Comparison of ENCODE assay signal across 29 mouse cellular contexts in genomic region chr17:53557443-53557842, GRCm38 (mm10). TPM values are rescaled to one million over a fixed set of nuclear protein-coding genes. Genes with fewer than 3 reads are reported as not detected.
DNase-seq lines count a peak whose midpoint lies in the region; ATAC-seq and TF ChIP-seq lines count a peak whose summit lies in the region.
"Had no signal": no experiment of that assay in that cellular context is flagged by ENCODE, and none has a peak within 500 bp of the region (broad histone marks: within the 10 kb centered on the region; RNA-seq: fewer than 3 reads in every experiment).

No protein-coding gene starts in this region.

- no peak for TF ChIP-seq RAD21 in MEL (IDR thresholded peaks at IDR 0.05; ENCODE audit: low read depth, low read length)

- H3K9ac ChIP-seq in liver, embryonic 12.5 days, result no peak overlapping the region
- no peak overlapping the region for H3K9ac ChIP-seq in liver, postnatal 0 days (replicated peaks)
- H3K9ac ChIP-seq in ES-Bruce4 (ENCODE audit: low read depth, poor library complexity, severe bottlenecking), result no peak overlapping the region
- H3K9ac ChIP-seq in MEL (ENCODE audit: control insufficient read depth, low read depth, low read length, poor library complexity, severe bottlenecking), result no peak overlapping the region
- H3K9ac ChIP-seq: forebrain, embryonic 13.5 days; hindbrain, embryonic 13.5 days; intestine, embryonic 15.5 days had no signal

- H3K27me3 ChIP-seq in liver, embryonic 12.5 days (replicated peaks), result no peaks in the 10 kb centered on the region
- no peaks in the 10 kb centered on the region for H3K27me3 ChIP-seq in liver, postnatal 0 days (ENCODE audit: insufficient read depth, low read length)
- no peaks in the 10 kb centered on the region for H3K27me3 ChIP-seq in ES-Bruce4 (ENCODE audit: control insufficient read depth, insufficient read depth, low read length, poor library complexity, severe bottlenecking)
- no peaks in the 10 kb centered on the region for H3K27me3 ChIP-seq in MEL (ENCODE audit: control insufficient read depth in 1 of 2, insufficient read depth in 2 of 2, low read length in 2 of 2)
- H3K27me3 ChIP-seq: forebrain, embryonic 13.5 days; hindbrain, embryonic 13.5 days; intestine, embryonic 15.5 days; Patski had no signal

- TF ChIP-seq POLR2A in ES-Bruce4 (IDR thresholded peaks at IDR 0.05; ENCODE audit: insufficient read depth, low read length), result no peak
- no peak for TF ChIP-seq POLR2A in MEL (IDR thresholded peaks at IDR 0.05; ENCODE audit: control insufficient read depth in 1 of 2, insufficient read depth in 1 of 2, low read depth in 1 of 2, low read length in 2 of 2, poor library complexity in 1 of 2)

- H3K4me1 ChIP-seq in liver, embryonic 12.5 days, result peaks cover 43% of the 10 kb centered on the region
- H3K4me1 ChIP-seq in liver, postnatal 0 days (ENCODE audit: insufficient read depth), result no peaks in the 10 kb centered on the region
- H3K4me1 ChIP-seq in ES-Bruce4 (ENCODE audit: control insufficient read depth, insufficient read depth, low read length) (peaks cover 4% of the 10 kb centered on the region), MEL (ENCODE audit: control insufficient read depth in 1 of 2, insufficient read depth in 2 of 2, low read length in 2 of 2) (peaks cover 0 to 2% of the 10 kb centered on the region in 2 experiments; a peak in 1 of 4 replicates)
- H3K4me1 ChIP-seq: forebrain, embryonic 10.5 days; forebrain, embryonic 13.5 days; hindbrain, embryonic 10.5 days; hindbrain, embryonic 13.5 days; intestine, embryonic 15.5 days had no signal

- no peak for TF ChIP-seq EP300 in liver, postnatal 0 days (IDR thresholded peaks at IDR 0.05; ENCODE audit: low read depth)
- TF ChIP-seq EP300 in ES-Bruce4 (IDR thresholded peaks at IDR 0.05; ENCODE audit: insufficient read depth, low read depth, low read length) (no peak), MEL (IDR thresholded peaks at IDR 0.05; ENCODE audit: low read depth in 1 of 2, low read length in 2 of 2) (no peak)

- no peak for DNase-seq in liver, postnatal 0 days
- DNase-seq in MEL (ENCODE audit: low read depth, low spot score), result no peak
- no peak for DNase-seq in ovary, adult 18-20 months (ENCODE audit: low spot score)
- no peak for DNase-seq in gastrocnemius, postnatal 36 days
- DNase-seq: adrenal gland, postnatal 10 days; adrenal gland, postnatal 36 days; cerebellum, adult 11 months; cerebellum, adult 2 months; cerebellum, postnatal 10 days; cerebellum, postnatal 36 days; gastrocnemius, postnatal 10 days; heart, adult 18-20 months; kidney, adult 11 months had no signal

- intact Hi-C loops in gastrocnemius, postnatal 36 days (cut with DNase I), result no loop called here

- WGBS in liver, embryonic 12.5 days (ENCODE audit: insufficient replicate concordance), result 34% methylated on average over 3 of the region's 3 CpGs
- 46% methylated on average over 3 of the region's 3 CpGs for WGBS in liver, postnatal 0 days (ENCODE audit: insufficient replicate concordance)

- H3K9me3 ChIP-seq in liver, embryonic 12.5 days (replicated peaks), result no peaks in the 10 kb centered on the region
- no peaks in the 10 kb centered on the region for H3K9me3 ChIP-seq in liver, postnatal 0 days (ENCODE audit: low read length)
- H3K9me3 ChIP-seq in ES-Bruce4 (replicated peaks; ENCODE audit: control insufficient read depth, insufficient read depth, low read length, poor library complexity, severe bottlenecking) (no peaks in the 10 kb centered on the region), MEL (replicated peaks; ENCODE audit: insufficient read depth, low read length) (no peaks in the 10 kb centered on the region)
- H3K9me3 ChIP-seq: forebrain, embryonic 10.5 days; forebrain, embryonic 13.5 days; hindbrain, embryonic 10.5 days; hindbrain, embryonic 13.5 days; intestine, embryonic 15.5 days had no signal

- ATAC-seq in liver, embryonic 12.5 days, result no peak
- ATAC-seq in liver, postnatal 0 days, result no peak
- ATAC-seq in megakaryocyte-erythroid progenitor cell, adult 5-6 weeks (replicated peaks; ENCODE audit: low FRiP score, low TSS enrichment, poor library complexity, severe bottlenecking), result 0 out of 2 replicates have a peak, but pooled peaks have one; percentile 29
- ATAC-seq: forebrain, embryonic 13.5 days; forebrain, embryonic 16.5 days; hindbrain, embryonic 16.5 days; intestine, embryonic 15.5 days; Patski had no signal

- TF ChIP-seq CTCF in liver, postnatal 0 days (IDR thresholded peaks at IDR 0.05; ENCODE audit: low read depth), result no peak
- TF ChIP-seq CTCF in ES-Bruce4 (IDR thresholded peaks at IDR 0.05; ENCODE audit: low read depth, low read length) (no peak), MEL (IDR thresholded peaks at IDR 0.05 in 2 of 3, conservative IDR thresholded peaks at IDR 0.05 in 1 of 3; ENCODE audit: control insufficient read depth in 1 of 3, insufficient read depth in 1 of 3, low read depth in 2 of 3, low read length in 3 of 3, poor library complexity in 1 of 3, severe bottlenecking in 1 of 3) (no peak)

- no peaks in the 10 kb centered on the region for H3K36me3 ChIP-seq in liver, embryonic 12.5 days
- H3K36me3 ChIP-seq in liver, postnatal 0 days (replicated peaks; ENCODE audit: insufficient read depth, low read length), result no peaks in the 10 kb centered on the region
- H3K36me3 ChIP-seq in ES-Bruce4 (ENCODE audit: control insufficient read depth, insufficient read depth, low read length, poor library complexity, severe bottlenecking) (no peaks in the 10 kb centered on the region), MEL (ENCODE audit: control insufficient read depth in 1 of 2, insufficient read depth in 2 of 2, low read length in 2 of 2) (no peaks in the 10 kb centered on the region; a peak in 2 of 4 replicates)
- H3K36me3 ChIP-seq: forebrain, embryonic 10.5 days; hindbrain, embryonic 10.5 days; hindbrain, embryonic 13.5 days; intestine, embryonic 15.5 days had no signal

- no peaks in the 10 kb centered on the region for H3K79me2 ChIP-seq in MEL (ENCODE audit: control insufficient read depth, insufficient read depth, low read length, poor library complexity)

- H3K4me2 ChIP-seq in liver, embryonic 12.5 days, result no peak overlapping the region
- no peak overlapping the region for H3K4me2 ChIP-seq in liver, postnatal 0 days (ENCODE audit: low read depth, low read length)
- H3K4me2 ChIP-seq: forebrain, embryonic 13.5 days; heart, embryonic 11.5 days; hindbrain, embryonic 13.5 days; intestine, embryonic 15.5 days had no signal

- H3K4me3 ChIP-seq in liver, embryonic 12.5 days, result no peak overlapping the region
- H3K4me3 ChIP-seq in liver, postnatal 0 days (ENCODE audit: low read depth, low read length), result no peak overlapping the region
- H3K4me3 ChIP-seq in ES-Bruce4 (ENCODE audit: low read depth, low read length), result no peak overlapping the region
- no peak overlapping the region for H3K4me3 ChIP-seq in MEL (ENCODE audit: control insufficient read depth in 1 of 2, insufficient read depth in 1 of 2, low read depth in 2 of 2, low read length in 2 of 2)
- H3K4me3 ChIP-seq: forebrain, embryonic 10.5 days; forebrain, embryonic 13.5 days; hindbrain, embryonic 10.5 days; hindbrain, embryonic 13.5 days; intestine, embryonic 15.5 days had no signal

- H3K27ac ChIP-seq in liver, embryonic 12.5 days, result peak overlapping the region; percentile 30; the same call in 1 of the 2 replicates
- H3K27ac ChIP-seq in liver, postnatal 0 days (ENCODE audit: low read depth), result no peak overlapping the region
- H3K27ac ChIP-seq in ES-Bruce4 (ENCODE audit: insufficient read depth, low read length), result peak overlapping the region; percentile 39
- H3K27ac ChIP-seq in MEL (ENCODE audit: control insufficient read depth, low read depth, low read length), result no peak overlapping the region
- H3K27ac ChIP-seq: forebrain, embryonic 10.5 days; forebrain, embryonic 13.5 days; hindbrain, embryonic 10.5 days; hindbrain, embryonic 13.5 days; intestine, embryonic 15.5 days had no signal

TF ChIP-seq in MEL, 35 proteins besides CTCF, POLR2A, EP300 and RAD21:
- TF ChIP-seq E2F4 (IDR thresholded peaks at IDR 0.05; ENCODE audit: borderline replicate concordance, low read depth, low read length) (no peak), POLR2AphosphoS2 (IDR thresholded peaks at IDR 0.05; ENCODE audit: low read length) (no peak), TAL1 (IDR thresholded peaks at IDR 0.05; ENCODE audit: low read length) (no peak), GATA1 (IDR thresholded peaks at IDR 0.05; ENCODE audit: low read depth, low read length) (peak; percentile 33; the same call in 1 of the 2 replicates), BHLHE40 (IDR thresholded peaks at IDR 0.05; ENCODE audit: borderline replicate concordance, low read depth, low read length) (peak; percentile 90), MEF2A (IDR thresholded peaks at IDR 0.05; ENCODE audit: extremely low read depth, insufficient replicate concordance, low read depth, low read length, poor library complexity, severe bottlenecking) (no peak)

RNA-seq across cellular contexts. Expression of gene Kat2b, which starts 9.2 kb away (rescaled TPM):
- polyA plus RNA-seq in liver, embryonic 12.5 days (2016; fragmentation: Nextera tagmentation; extraction: Ambion mirVana), result 4.9 and 5.1 TPM in 2 replicates
- polyA plus RNA-seq in liver, postnatal 0 days (2015; fragmentation: Nextera tagmentation; extraction: Ambion mirVana), result 5.5 and 6.2 TPM in 2 replicates
- polyA plus RNA-seq in ES-Bruce4 (2011; ENCODE audit: insufficient read depth, insufficient read length, low read depth, missing spikeins), result 15.9 and 25.9 TPM in 2 replicates
- total RNA-seq in MEL (2012; rRNA removed), result 6.2 and 6.4 TPM in 2 replicates
- polyA plus RNA-seq in MEL (2012; ENCODE audit: insufficient read depth in 1 of 2, insufficient read length in 2 of 2, low read depth in 1 of 2, low replicate concordance in 2 of 2, missing spikeins in 1 of 2), result 1 to 10 TPM in 1 of 2 experiments, not detected in 1; 7.4 TPM
- total RNA-seq in megakaryocyte-erythroid progenitor cell, adult 5-6 weeks (2014; fragmentation: Nextera tagmentation), result 27.8 and 33.9 TPM in 2 replicates
- 24.5 and 53.7 TPM in 2 replicates for total RNA-seq in megakaryocyte-erythroid progenitor cell, adult 5-6 weeks (2017)
- 10 to 100 TPM; 50.9 to 62.0 TPM for total RNA-seq in gastrocnemius, postnatal 36 days (2021)

RNA-seq across cellular contexts. Expression of gene Pp2d1, which starts 18.2 kb away (rescaled TPM):
- polyA plus RNA-seq in liver, embryonic 12.5 days (2016; fragmentation: Nextera tagmentation; extraction: Ambion mirVana), result 0.14 and 0.21 TPM in 2 replicates
- polyA plus RNA-seq in liver, postnatal 0 days (2015; fragmentation: Nextera tagmentation; extraction: Ambion mirVana), result not detected in 2 replicates
- polyA plus RNA-seq in ES-Bruce4 (2011; ENCODE audit: insufficient read depth, insufficient read length, low read depth, missing spikeins), result 0.44 TPM in 1 of 2 replicates, not detected in the other
- total RNA-seq in MEL (2012; rRNA removed), result 0.07 and 0.08 TPM in 2 replicates
- polyA plus RNA-seq in MEL (2012; ENCODE audit: insufficient read depth in 1 of 2, insufficient read length in 2 of 2, low read depth in 1 of 2, low replicate concordance in 2 of 2, missing spikeins in 1 of 2), result under 1 TPM in 1 of 2 experiments, not detected in 1; 0.04 TPM
- total RNA-seq in megakaryocyte-erythroid progenitor cell, adult 5-6 weeks (2014; fragmentation: Nextera tagmentation), result 0.28 TPM in 1 of 2 replicates, not detected in the other
- total RNA-seq in megakaryocyte-erythroid progenitor cell, adult 5-6 weeks (2017), result 0.05 TPM in 1 of 2 replicates, not detected in the other
- not detected for total RNA-seq in gastrocnemius, postnatal 36 days (2021)
- total RNA-seq: adrenal gland, adult 18-20 months; adrenal gland, postnatal 10 days; adrenal gland, postnatal 36 days; gastrocnemius, adult 18-20 months; gastrocnemius, postnatal 10 days; gastrocnemius, postnatal 4 days; heart, adult 18-20 months; heart, postnatal 25 days had no signal
- polyA plus RNA-seq: cerebellum, adult 2 months had no signal

Comparison
In these comparisons a context has a peak if more than half of its experiments do, and no peak if none do; other contexts are left out.
1. H3K27ac ChIP-seq: peak in liver, embryonic 12.5 days (single experiment) and ES-Bruce4 (single experiment); none in liver, postnatal 0 days (single experiment) and MEL (single experiment).